Mouse (Mus musculus) E14TG2a.4 (cell line): ENCODE results near the gene Gjc1.

Source experiments
- H3K27me3 ChIP-seq: 2 replicates; pipeline ENCODE4 v1.6.1; 2014; ENCODE audit warnings: low read length, control low read depth; ENCODE audit not compliant: insufficient read depth
- H3K36me3 ChIP-seq: 2 replicates; pipeline ENCODE4 v1.6.1; 2014; ENCODE audit warnings: low read length, control low read depth; ENCODE audit not compliant: insufficient read depth
- H3K4me1 ChIP-seq: replicated peaks from 2 replicates; pipeline ENCODE4 v1.6.1; 2014; ENCODE audit warnings: low read depth, low read length, control low read depth
- H3K4me3 ChIP-seq: replicated peaks from 2 replicates; pipeline ENCODE4 v1.5.1; 2014; ENCODE audit warnings: mild to moderate bottlenecking, low read length
- H3K9me3 ChIP-seq: 2 replicates; pipeline ENCODE4 v1.6.1; 2014; ENCODE audit warnings: low read length, control low read depth
- CTCF ChIP-seq: conservative IDR thresholded peaks from 2 replicates; pipeline ENCODE4 v1.5.1; 2014; ENCODE audit warnings: low read length
- NANOG ChIP-seq: IDR thresholded peaks from 2 replicates; pipeline ENCODE4 v1.6.1; 2014; ENCODE audit warnings: borderline replicate concordance, low read length, mixed read lengths
- POU5F1 ChIP-seq: IDR thresholded peaks from 2 replicates; pipeline ENCODE4 v1.6.1; 2014; ENCODE audit warnings: low read length, borderline replicate concordance

The Gjc1 gene

DNA sequence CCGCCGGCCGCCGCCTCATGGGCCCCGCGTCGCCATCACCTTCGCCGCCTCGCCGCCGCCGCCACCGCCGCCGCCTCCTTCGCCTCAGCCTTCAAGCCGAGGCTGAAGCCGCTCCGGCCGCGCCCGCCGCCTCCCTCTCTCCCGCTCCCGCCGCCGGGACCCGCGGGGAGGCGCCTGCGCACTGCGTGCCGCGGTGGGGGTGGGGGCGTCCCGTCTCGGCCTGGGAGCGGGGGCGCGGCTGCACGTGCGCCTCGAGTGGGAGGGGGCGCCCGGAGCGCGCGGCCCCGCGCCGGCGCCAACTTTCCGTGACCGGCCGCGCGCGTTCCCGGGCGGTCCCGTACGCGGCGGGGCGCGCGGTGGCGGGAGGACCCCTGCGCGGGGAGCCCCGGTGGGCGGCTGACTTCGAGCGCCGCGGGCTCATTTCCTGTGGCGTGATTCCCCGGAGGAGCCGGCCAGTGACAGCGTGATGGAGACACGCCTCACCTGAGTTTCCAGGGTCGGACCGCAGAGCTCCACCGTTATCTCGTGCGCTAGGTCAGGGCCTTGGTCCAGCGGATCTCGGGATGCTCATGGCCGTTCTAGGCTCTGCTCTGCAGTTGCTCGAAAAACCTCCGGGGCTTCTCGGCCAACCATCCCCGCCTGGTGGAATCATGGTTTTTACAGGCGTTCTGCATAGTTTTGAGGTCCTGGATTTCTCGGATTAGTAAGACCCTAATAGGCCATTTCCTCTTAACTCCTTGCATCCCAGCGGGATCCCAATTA, at the start of gene Gjc1:
TSS of gene Gjc1 (minus strand) at position 680 of the 762 bp plus-strand sequence.
- peaks cover 5% of the 10 kb centered on the region; the same call in 1 of the 2 replicates for H3K36me3 ChIP-seq
- peak; percentile 86 for TF ChIP-seq NANOG
- no peak for TF ChIP-seq POU5F1
- TF ChIP-seq CTCF: no peak
- H3K4me1 ChIP-seq: peaks cover 63% of the 10 kb centered on the region
- H3K27me3 ChIP-seq: no peaks in the 10 kb centered on the region
- H3K4me3 ChIP-seq: peak within 1 kb of the TSS; percentile 92
- H3K9me3 ChIP-seq: no peaks in the 10 kb centered on the region

DNA sequence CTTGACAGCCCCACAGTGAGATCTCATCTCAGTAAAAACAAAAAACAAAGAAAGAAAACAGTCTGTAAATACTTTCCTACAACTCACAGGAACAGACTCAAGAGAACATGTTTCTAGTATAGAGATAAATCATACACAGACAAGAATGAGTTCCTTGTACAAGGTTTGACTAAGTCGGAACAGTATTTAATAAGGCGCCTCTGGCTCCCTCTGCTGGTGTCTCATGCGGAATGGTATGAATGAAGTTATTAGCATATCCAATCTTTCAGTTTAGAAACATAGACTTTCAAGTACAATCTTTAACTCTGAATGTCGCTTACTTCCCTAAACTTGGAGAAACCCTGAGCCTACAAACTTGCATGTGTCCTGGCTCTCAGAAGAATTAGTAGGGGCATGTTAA, 44.8 kb upstream of the Gjc1 start:
- Histone ChIP-seq H3K4me3 (no peak overlapping the region), H3K4me1 (no peaks in the 10 kb centered on the region)
- TF ChIP-seq CTCF: peak; percentile 38
- TF ChIP-seq POU5F1: no peak

DNA sequence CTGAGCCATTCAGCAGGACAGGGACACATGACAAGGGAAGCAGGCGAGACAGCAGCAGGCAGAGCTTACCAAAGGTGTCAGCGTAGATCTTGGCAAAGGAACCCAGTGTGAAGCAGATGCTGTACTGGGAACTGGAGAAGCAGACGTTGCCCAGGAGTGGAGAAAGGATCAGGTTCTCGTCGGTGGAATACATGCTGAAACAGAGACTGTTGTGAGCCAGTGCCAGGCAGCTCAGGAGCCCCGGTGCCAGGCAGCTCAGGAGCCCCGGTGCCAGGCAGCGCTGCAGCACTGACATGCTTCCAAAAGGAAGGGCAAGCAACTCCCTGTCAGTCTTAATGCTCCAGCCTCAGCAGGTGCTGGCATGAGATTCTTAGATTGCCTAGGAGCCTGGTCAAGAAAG, 40.4 kb upstream of the Gjc1 start:
- Histone ChIP-seq H3K27me3 (no peaks in the 10 kb centered on the region), H3K4me3 (no peak overlapping the region), H3K9me3 (no peaks in the 10 kb centered on the region), H3K36me3 (peaks cover 99% of the 10 kb centered on the region), H3K4me1 (no peaks in the 10 kb centered on the region)
- no peak for TF ChIP-seq NANOG
- TF ChIP-seq CTCF: no peak
- no peak for TF ChIP-seq POU5F1

More for the DNA sequence above, 44.8 kb upstream of the Gjc1 start:
- Histone ChIP-seq H3K36me3 (peaks cover 98% of the 10 kb centered on the region), H3K27me3 (no peaks in the 10 kb centered on the region), H3K9me3 (no peaks in the 10 kb centered on the region)

DNA sequence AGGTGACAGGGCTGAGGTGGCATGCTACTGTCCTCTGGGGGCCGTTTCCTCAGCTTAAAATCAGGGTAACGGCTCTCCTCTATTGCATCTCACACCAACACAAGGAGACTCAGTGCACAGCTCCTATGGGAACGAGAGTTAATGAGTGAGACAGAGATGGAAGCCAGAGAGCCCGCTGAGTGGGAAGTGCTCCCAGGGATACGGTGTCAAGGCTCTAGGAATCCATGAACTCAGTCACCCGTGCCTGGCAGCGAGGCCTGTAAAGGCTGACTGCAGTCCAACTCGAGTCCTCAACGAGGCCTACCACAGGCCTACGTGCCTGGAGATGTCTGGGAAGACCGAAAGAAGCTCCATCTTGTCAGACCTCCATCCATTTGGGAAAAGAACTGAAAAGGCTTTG, 39.5 kb upstream of the Gjc1 start:
- TF ChIP-seq NANOG (no peak), POU5F1 (no peak), CTCF (no peak)
- H3K4me1 ChIP-seq: no peaks in the 10 kb centered on the region
- H3K36me3 ChIP-seq: peaks cover 98% of the 10 kb centered on the region
- no peaks in the 10 kb centered on the region for H3K9me3 ChIP-seq
- H3K27me3 ChIP-seq: no peaks in the 10 kb centered on the region
- H3K4me3 ChIP-seq: no peak overlapping the region

DNA sequence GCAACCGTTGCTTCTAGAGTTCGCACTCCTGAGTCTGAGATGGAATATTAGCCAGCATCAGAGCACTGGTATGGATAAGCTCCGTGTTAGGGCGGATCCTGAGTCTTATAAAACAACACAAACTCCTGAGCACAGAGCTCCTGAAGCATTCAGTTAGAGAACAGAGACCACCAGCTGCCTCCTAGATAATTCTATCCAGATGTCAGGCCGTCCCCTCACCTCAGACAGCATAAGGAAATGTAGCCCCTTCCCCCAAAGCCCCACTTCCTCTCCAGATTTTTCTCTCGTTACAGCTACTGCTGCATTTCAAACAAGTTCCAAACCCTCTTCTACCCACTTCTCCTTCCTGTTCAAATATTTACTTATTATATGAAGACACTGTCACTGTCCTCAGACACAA, 36.4 kb upstream of the Gjc1 start:
- TF ChIP-seq POU5F1 (no peak), CTCF (no peak), NANOG (no peak)
- no peaks in the 10 kb centered on the region for H3K9me3 ChIP-seq
- H3K4me1 ChIP-seq: no peaks in the 10 kb centered on the region; the same call in 1 of the 2 replicates
- H3K36me3 ChIP-seq: peaks cover 99% of the 10 kb centered on the region
- H3K27me3 ChIP-seq: no peaks in the 10 kb centered on the region
- no peak overlapping the region for H3K4me3 ChIP-seq

DNA sequence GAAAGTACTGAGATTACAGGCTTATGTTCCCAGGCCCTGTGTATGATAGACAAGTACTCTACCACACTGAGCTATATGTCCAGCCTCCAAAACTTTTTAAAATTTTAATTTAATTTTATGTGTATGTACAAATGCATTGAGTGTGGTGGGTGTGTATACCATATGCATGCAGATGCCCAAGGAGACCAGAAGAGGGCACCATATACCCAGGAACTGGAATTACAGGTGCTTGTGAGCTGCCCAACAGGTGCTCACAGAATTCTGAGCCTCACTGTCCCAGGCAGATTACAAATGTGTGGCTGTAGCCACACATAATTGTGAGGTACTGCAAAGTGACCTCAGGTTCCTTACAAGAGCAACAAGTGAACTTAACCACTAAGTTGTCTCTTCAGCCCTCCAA, 34.3 kb upstream of the Gjc1 start:
- Histone ChIP-seq H3K4me1 (peaks cover 5% of the 10 kb centered on the region), H3K4me3 (no peak overlapping the region), H3K27me3 (no peaks in the 10 kb centered on the region)

DNA sequence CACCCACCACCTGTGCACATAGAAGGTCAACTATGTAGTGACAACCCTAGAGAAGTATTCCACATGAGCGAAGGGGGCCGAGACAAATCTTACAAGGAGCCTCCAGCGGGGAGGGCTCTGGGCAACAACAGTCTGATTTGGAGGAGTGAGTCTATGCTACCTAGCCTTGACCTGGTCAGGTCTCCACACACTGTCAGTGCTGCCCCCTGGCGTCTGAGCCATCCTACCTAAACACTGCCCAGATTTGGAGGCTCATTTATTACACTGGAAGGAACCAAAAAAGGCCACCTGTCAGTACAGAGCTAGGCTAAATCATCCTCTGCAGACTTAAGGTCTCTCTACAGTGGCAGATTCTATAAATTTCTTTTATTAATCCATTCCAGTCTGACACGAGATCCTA, 32.4 kb upstream of the Gjc1 start:
- no peaks in the 10 kb centered on the region for H3K27me3 ChIP-seq
- TF ChIP-seq CTCF: peak; percentile 70
- no peak for TF ChIP-seq POU5F1
- TF ChIP-seq NANOG: no peak
- peaks cover 6% of the 10 kb centered on the region for H3K4me1 ChIP-seq
- no peaks in the 10 kb centered on the region for H3K9me3 ChIP-seq
- peaks cover 99% of the 10 kb centered on the region for H3K36me3 ChIP-seq
- H3K4me3 ChIP-seq: no peak overlapping the region

More for the DNA sequence above, 34.3 kb upstream of the Gjc1 start:
- Histone ChIP-seq H3K9me3 (no peaks in the 10 kb centered on the region), H3K36me3 (peaks cover 99% of the 10 kb centered on the region)
- TF ChIP-seq CTCF (peak; percentile 75), POU5F1 (no peak)

DNA sequence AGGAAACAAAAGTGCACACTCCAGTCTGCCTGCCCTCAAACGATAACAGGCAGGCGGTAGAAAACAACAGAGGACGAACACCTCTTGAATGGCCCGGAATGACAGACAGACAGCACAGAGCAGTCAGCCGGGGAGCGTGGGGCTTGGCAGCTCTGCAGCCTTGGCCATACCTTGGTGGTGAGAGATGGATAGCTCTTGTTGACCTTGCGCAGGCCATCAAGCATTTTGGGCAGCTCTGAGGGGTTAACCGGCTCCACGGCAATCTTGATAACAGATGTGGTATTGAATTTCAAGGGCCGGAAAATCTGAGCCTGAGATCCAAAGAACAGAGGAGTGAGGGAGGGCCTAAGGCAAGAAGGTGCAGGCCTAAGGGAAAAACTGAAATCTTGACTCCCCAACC, 26.4 kb upstream of the Gjc1 start:
- Histone ChIP-seq H3K9me3 (no peaks in the 10 kb centered on the region), H3K36me3 (peaks cover 100% of the 10 kb centered on the region), H3K27me3 (no peaks in the 10 kb centered on the region), H3K4me3 (no peak overlapping the region), H3K4me1 (peaks cover 6% of the 10 kb centered on the region)
- no peak for TF ChIP-seq NANOG
- TF ChIP-seq POU5F1: no peak
- TF ChIP-seq CTCF: no peak

DNA sequence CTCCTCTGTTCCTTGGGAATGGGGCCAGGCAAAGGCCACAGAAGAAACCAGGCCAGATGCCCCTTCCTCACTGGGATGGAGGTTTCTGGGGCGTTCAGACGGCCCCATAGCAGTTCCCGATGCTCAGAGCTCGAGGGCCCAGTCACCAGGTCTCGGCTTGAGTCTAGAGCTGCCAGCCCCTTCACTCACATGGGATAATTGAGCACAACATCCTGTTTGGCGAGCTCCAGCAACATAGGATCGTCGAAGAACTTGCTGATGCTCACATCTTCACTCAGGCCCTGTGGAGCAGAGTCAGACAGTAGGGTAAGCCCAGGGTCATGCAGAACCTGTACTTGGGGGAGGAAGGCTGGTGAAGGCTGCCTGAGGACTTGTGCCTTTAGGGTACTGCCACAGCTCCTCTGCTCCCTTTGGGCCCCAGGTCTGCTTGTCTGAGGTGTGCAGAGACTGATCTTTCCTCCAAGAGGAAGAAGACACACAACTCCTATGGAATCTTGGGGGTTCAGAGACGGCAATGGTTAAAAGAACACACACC, 19.2 kb upstream of the Gjc1 start:
- no peaks in the 10 kb centered on the region for H3K9me3 ChIP-seq
- H3K36me3 ChIP-seq: peaks cover 83% of the 10 kb centered on the region
- TF ChIP-seq POU5F1: no peak
- TF ChIP-seq CTCF: no peak
- no peaks in the 10 kb centered on the region for H3K27me3 ChIP-seq
- H3K4me1 ChIP-seq: peaks cover 29% of the 10 kb centered on the region
- no peak overlapping the region for H3K4me3 ChIP-seq
